Mouse (Mus musculus) T-helper 1 cell (primary cell): ENCODE measurements at regions not wholly inside any gene's neighbourhood (a gene's known extent, or its start where the extent isn't known, plus 50 kb on each side); places are given as distances from the start of the nearest gene placed in this dataset.

Experiments used
- in situ Hi-C: fragments of 300-600 bp; cut with MboI, MseI; formaldehyde crosslinking; loops from one replicate; pipeline ENCODE4 v1.15.1; 2025; ENCODE audit warnings: high pct_unique_total_duplicates

- in situ Hi-C loops = no loop called here
These were observed 91.5 kb upstream of the Cdkn2b start for GRCm38 (mm10) chr4:89402324-89402723.

DNA sequence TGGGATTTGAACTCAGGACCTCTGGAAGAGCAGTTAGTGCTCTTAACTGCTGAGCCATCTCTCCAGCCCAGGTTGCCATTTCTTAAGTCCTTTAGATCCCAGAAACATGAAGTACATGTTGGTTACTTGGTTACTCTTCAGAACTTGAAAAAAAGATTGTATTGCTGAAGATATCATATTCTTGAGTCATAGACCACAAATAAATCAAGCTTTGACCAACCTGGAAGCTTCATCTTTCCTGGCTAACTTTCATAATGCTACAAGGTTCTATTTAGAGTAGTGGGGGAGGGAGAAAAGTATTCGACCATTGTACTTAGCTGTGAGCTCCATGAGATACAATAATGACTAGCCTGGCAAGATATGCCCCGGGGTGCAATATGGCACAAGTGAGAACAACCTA, 90.9 kb upstream of the Cdkn2b start:
- in situ Hi-C loops = no loop called here

DNA sequence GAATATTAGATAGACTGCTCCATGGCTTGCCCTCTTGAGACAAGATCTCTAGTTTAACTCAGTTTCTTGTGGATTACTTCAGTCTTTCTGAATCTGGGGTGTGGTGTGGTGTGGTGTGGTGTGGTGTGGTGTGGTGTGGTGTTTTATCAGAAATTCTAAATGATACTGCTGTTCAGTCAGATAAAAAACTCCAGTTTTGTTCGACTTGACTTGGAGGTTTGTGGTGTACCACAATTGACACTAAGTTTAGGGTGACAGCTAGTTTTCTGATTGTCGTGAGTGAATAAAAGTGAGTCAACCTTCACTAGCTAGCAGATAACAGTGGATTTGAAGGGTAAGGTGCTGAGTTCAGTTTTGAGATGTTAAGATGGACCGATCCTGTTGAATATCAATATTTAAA, 89.5 kb upstream of the Cdkn2b start:
- in situ Hi-C loops = no loop called here

DNA sequence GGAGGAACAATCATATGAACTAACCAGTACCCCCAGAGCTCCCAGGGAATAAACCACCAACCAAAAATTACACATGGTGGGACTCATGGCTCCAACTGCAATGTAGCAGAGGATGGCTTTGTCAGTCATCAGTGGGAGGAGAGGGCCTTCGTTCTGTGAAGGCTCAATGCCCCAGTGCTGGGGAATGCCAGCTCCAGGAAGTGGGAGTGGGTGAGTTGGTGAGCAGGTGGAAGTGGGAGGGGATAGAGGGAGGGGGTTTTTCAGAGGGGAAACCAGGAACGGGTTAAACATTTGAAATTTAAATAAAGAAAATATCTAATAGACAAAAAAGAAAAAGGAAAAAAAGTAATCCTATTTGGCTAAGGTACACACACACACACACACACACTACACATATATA, 88.4 kb upstream of the Cdkn2b start:
- in situ Hi-C loops = loop anchor here (5.0 to 10.0 kb wide), 2 partner anchors 128 to 476 kb away; no protein-coding TSS in a partner anchor

DNA sequence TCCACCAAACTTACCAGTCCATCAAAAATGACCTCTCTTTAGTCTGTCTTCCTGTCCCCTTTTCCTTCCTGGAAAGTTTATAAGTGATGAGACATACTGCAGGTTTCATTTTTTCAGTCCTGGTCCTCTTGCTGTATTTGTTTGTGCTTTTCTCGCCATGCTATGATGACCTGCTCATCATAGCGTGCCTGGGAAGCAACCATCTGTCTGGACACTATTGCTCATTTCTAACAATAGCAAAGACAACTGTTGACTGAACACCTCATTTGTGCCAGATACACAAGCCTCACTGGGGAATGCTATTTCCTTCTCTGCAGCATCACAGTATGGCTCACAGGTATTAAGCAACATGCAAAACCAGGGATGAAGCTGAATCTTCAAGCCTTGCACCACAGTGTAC, 85.2 kb upstream of the Cdkn2b start:
- in situ Hi-C loops = loop anchor here (5.0 to 10.0 kb wide), 2 partner anchors 131 to 479 kb away; no protein-coding TSS in a partner anchor

GRCm38 (mm10) chr4:89395336-89395735, 84.5 kb upstream of the Cdkn2b start:
- in situ Hi-C loops = loop anchor here (5.0 to 10.0 kb wide), 2 partner anchors 132 to 479 kb away; no protein-coding TSS in a partner anchor

DNA sequence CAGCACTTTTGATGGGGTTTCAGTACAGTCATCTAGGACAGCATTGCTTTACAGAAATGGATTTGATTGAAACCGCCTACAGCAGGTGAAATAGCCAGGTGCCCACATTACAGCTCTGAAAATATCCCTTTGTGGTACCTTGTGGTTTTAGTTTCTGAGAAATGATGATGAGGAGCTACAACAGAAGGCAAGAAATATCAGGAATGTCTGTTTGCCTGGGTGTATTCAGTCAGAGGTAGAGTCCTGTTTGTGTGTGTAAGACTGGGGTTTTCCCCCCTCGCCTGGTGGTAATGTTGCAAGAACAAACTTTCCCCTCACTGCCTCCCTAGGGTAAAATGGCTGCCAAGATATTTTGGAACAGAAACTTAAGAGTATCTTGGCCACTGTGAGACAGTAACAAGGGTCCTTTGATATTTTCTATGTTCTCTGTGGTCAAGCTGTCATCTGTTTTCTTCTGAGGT, 82.4 kb upstream of the Cdkn2b start:
- in situ Hi-C loops = loop anchor here (10.0 kb wide), 1 partner anchor 482 kb away; no protein-coding TSS in a partner anchor

DNA sequence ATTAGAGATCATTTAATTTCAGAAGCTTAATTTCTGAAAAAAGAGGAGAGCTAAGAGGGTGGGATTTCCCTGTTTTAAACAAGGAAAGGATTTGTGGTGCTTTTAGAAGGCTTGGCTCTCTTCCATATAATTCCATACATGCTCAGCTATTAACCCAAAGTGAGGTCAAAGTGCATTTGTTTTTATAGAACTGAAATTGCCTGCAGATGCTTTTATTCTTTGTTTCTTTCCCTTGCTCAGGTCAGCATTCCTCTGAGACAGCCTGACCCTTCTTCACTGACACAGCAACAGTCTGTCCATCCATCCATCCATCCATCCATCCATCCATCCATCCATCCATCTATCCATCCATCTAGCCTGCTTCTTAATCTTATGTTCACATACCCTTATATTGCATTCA, 82.0 kb upstream of the Cdkn2b start:
- in situ Hi-C loops = loop anchor here (10.0 kb wide), 1 partner anchor 482 kb away; no protein-coding TSS in a partner anchor

DNA sequence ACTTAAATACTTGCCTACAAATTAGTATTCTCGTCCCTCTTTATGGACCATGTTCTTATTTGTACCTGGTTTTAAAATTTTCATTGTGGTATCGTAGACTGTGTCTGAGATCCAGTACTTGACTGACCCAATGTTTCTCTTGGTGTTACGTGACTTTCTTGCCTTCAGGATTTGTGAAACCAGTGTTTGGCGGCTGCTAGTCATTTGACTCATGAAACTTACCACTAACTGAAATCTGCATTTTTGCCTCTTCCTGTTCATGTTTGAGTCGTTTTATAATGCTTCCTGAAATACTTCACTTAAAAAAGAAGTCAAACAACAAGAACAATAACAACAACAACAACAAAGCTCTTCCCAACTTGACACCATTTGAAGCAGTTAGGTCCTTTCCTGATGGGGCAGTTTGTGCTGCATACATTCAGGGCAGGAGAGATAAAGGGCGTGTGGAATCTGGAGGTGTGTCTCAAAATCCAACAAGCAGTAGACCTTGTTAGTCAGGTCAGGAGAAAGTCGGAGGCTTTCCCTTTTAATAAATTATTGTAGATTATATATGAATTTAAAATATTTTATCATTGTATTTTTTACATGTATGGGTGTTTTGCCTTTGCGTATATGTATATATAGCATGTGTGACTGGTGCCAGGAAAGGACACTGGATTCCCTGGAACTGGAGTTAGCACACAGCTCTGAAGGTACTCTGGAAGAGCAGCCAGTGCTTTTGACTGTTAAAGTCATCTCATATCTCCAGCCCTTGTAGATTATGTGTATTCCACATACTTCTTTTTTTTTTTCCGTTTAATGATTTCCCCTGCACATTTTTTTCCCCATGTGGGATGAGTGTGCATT, 80.8 kb upstream of the Cdkn2b start:
- in situ Hi-C loops = loop anchor here (10.0 kb wide), 1 partner anchor 483 kb away; no protein-coding TSS in a partner anchor

GRCm38 (mm10) chr4:89383548-89383947, 72.7 kb upstream of the Cdkn2b start:
- in situ Hi-C loops = no loop called here

DNA sequence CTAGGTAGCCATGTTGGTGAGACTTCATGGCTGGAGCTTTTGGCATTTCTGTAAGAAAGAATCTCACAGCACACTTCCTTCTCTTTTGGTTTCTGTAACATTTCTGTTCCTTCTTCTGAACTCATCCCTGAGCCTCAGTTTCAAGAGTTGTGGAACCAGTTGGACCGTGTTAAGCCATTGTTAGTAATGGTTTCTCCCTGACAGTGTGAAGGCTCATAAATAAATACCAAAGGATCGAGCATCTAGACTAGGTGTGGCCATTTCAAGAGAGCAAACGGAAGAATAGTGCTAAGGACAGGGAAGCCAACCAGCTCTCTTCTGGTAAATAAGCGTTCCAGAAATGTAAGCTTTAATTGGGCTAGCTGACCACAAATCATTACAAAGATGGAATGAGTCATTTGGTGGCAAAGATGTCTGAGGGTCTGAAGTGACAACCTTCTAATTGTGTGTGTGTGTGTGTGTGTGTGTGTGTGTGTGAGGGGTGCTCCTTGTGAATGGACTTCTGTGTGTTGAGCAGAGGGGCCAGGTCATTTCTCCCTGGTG, 71.7 kb upstream of the Cdkn2b start:
- in situ Hi-C loops = no loop called here

DNA sequence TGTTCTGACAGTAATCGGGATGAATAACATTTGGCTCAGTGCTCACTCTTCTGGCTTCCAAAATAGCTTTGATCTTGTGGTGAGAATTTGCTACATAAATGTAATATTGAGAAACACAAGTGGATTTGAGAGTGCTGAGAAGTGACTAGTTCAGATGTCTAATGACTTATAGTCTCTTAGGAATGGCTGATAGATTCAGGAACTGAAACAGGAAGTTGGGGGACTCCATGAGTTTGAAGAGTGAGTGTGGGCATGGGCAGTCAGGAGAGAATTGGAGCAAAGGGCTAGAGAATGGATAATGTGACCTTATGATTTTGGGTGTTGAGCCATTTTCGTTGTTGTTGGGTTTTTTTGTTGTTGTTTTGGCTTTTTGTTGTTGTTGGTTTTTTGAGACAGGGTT, 70.9 kb upstream of the Cdkn2b start:
- in situ Hi-C loops = no loop called here

- in situ Hi-C loops = no loop called here
These were observed 70.2 kb upstream of the Cdkn2b start for GRCm38 (mm10) chr4:89381077-89381476.

DNA sequence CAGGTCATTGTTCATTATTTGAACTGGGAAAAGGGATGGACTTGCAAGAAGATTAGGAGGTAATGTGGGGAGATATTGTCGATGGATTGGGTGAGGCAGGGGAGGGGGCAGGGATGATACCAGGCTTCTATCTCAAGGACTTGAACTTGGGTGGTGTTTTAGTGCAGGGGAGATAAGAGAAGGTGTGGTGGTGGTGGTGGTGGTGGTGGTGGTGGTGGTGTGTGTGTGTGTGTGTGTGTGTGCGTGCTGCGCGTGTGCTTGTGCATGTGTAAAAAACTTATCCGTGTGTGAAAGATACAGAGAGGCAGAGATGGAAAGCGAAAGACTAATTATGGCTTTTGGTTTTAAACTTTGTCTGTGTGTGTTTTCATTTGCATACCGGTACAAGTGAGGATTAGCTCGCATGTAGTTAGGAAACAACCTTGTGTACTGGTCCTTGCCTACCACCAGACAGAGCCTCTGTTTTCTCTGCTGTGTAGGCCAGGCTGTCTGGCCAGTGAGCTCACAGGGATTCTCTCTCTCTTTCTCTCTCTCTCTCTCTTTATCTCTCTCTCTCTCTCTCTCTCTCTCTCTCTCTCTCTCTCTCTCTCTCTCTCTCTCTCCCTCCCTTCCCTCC, 69.6 kb upstream of the Cdkn2b start:
- in situ Hi-C loops = no loop called here

DNA sequence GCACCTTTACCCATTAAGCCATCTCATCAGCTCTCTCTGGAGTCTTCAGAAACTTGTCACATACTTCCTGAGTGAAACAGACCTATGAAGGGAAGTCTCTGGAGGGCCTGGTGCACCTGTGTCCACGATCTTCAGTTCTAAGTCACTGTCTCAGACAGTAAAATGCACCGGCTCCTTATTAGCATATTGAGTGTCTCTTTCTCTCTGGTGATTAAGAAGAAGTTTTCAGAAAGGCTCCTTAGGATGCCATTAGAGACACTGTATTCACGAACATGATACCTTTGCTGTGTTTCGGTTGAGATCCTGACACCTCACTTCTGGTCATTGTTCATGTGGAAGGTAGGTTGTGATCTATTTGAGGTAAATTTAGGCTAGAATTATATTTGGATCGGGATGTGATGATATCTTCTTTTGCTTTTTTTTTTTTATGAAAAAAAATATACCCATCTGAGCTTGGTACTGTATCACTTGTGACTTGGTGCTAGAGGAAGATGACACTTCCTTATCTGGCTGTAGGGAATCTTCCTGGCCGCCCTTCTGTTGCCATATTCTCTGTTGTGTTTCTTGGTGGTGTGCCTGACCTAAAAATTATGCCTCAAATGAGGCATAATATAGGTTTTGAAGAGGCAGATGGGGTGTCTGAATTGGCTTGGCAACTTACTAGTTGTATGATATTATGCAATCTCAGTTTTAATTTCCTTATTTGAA, 68.9 kb upstream of the Cdkn2b start:
- in situ Hi-C loops = no loop called here

DNA sequence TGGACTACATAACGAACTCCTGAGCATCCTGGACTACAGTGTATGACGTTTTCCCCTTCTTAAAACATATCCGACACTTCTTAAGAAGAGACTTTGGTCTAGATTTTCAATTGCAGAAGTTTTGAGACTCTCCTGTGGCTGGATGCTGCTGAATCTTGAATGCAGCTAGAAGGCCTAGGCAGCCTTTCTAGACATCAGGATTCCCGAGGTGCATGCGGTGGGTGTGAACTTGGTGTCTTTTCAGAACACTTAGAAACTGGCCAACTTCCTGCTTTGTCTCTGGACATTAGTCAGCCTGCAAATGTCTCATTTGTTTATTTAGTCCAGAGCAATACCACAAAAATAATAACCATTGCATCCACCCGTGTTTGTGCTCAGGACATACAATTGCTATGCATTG, 61.8 kb upstream of the Cdkn2b start:
- in situ Hi-C loops = no loop called here

- in situ Hi-C loops = no loop called here
These were observed 58.1 kb upstream of the Cdkn2b start for GRCm38 (mm10) chr4:89368850-89369524.

DNA sequence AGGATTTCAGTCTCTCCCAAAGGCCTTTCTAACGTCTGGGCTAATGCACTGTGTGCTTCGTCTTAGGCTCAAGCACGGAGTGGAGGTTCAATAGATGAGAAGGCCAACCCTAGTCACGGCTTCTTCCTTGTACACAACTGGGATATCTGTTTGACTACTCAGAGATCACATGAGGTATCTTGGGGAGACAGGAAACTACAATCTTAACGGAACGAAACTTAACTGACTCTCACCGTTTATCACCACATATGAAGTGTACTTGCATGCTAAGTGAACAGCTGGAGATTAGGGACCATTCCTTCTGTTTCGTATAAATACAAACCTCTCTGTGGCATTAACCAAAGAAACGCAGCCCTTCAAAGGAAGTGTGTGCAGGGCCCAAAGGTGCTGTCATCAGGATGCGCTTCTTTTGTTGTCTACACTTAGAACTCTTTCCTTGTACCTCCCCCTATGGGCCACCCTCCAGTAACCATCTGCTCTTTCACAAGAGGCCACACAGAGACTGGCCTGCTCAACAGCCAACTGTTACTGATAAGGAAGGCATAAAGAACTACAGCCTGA, 55.8 kb upstream of the Cdkn2b start:
- in situ Hi-C loops = no loop called here

DNA sequence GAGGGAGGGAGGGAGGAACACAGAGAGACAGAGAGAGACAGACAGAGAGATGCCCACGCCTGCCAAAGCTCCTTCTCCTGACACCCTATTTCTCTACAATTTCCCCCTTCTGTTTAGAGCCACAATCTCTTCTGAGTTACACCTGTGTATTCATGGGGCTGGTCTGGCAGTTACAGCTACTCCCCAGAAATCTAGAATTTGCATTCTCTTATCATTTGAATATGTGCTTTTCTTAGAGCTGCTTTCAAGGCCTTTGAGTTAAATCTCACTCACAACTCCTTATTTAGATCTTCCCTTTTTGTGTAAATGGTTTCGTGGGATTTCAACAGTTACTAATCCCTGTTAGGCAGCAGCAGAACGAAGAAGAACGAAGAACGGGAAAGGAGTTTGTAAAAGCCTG, 55.0 kb upstream of the Cdkn2b start:
- in situ Hi-C loops = no loop called here

DNA sequence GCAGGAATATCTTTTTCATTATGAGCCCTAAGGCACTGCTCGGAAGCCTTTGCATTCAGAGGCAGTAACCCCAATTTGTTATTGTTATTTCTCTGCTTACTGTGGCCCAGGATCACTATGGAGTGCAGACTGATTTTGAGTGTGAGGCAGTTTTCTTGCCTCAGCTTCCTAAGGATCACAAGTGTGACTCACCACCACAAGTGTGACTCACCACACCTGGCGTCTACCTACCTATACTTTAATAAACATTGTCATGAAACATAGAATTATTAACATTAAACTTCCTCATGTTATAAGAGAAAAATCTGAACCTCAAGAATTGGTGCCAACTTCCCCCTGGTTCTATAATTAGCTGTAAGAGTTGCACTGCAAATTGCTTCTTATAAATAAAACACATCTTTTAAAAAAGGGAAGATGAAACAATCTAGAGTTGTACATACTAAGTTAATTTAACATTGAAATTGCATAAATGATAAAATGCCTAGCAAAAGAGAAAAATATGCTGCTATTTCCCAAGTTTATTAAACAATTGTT, 52.4 kb upstream of the Cdkn2b start:
- in situ Hi-C loops = no loop called here

DNA sequence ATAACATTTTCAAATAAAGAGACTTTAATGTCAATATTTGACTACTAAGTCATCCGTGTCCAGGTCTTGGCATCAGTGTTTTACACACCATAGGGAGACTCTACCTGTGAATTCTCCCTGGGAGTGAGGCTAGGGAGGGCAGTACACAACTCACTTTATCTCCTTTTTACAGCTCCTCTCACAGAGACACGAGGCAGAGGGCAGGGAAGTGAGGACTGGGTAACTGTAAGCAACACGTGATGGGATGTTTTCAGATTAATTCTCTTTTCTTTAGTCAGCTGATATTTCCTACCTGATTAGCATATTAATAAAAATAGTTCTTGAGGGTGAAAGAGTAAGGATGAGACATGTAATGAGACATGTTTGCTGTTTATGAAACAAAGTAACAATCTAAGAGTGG, 51.8 kb upstream of the Cdkn2b start:
- in situ Hi-C loops = no loop called here
